Mouse (Mus musculus): ENCODE data around the gene Cfap43.

DNA sequence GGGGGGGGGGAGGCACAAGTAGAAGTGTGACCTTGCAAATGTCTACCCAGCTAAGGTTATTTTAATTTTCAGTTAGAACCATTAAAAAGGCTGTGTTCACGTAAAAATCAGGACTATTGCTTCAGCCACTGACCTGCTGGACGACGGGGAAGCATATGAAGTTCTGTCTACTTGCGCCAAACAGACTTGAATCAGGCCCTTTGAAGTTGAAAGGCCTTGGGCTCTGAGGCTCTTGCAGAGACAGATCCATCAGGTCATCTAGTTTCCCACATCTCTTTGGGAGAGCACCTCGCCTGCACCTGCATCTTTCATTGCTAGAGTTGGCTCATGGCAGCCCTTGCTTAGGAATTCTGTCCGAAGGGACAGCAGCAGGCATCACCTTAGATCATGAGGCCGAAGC is 5.7 kb downstream of the Cfap43 start:
- no peak for TF ChIP-seq CTCF (IDR thresholded peaks at IDR 0.05; ENCODE audit: extremely low read depth, insufficient read depth, low read length)
- TF ChIP-seq POLR2A (IDR thresholded peaks at IDR 0.05; ENCODE audit: extremely low read depth, insufficient read depth, low read length): no peak

All from cortical plate, adult 2 months (tissue).